Mouse (Mus musculus): ENCODE data around the gene 4930402H24Rik.

Gene 4930402H24Rik

GRCm38 (mm10) chr2:130733444-130733843 is 172.8 kb downstream of the 4930402H24Rik start:
- DNase-seq (ENCODE audit: low read depth, low spot score): peak; percentile 60

DNA sequence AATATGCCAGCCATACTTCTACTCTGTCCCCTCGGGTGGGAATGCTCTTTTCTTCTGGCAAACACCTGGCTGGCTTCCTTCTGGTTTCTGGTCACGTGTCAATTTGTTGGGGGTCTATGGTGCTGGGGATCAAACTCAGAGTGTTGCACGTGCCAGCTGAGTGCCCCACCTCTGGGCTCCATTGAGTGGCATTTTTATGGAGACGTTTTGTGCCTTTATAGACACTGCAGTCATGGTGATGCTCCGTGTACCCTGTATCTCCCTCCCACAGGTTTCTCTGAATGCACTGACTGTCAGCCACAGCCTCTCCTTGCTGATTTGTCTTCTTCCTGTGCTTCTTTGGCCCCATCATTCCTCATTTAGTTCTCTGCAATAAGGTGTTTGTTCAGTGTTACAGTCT is 174.4 kb downstream of the 4930402H24Rik start:
- no peak for DNase-seq (ENCODE audit: low read depth, low spot score)

GRCm38 (mm10) chr2:130730746-130731145 is 175.5 kb downstream of the 4930402H24Rik start:
- no peak for DNase-seq (ENCODE audit: low read depth, low spot score)

GRCm38 (mm10) chr2:130728906-130729585 is 177.2 kb downstream of the 4930402H24Rik start:
- no peak for DNase-seq (ENCODE audit: low read depth, low spot score)

GRCm38 (mm10) chr2:130727752-130728151 is 178.5 kb downstream of the 4930402H24Rik start:
- no peak for DNase-seq (ENCODE audit: low read depth, low spot score)

GRCm38 (mm10) chr2:130724369-130724768 is 181.8 kb downstream of the 4930402H24Rik start:
- DNase-seq (ENCODE audit: low read depth, low spot score): no peak

GRCm38 (mm10) chr2:130717951-130718350 is 188.3 kb downstream of the 4930402H24Rik start:
- DNase-seq (ENCODE audit: low read depth, low spot score): no peak

DNA sequence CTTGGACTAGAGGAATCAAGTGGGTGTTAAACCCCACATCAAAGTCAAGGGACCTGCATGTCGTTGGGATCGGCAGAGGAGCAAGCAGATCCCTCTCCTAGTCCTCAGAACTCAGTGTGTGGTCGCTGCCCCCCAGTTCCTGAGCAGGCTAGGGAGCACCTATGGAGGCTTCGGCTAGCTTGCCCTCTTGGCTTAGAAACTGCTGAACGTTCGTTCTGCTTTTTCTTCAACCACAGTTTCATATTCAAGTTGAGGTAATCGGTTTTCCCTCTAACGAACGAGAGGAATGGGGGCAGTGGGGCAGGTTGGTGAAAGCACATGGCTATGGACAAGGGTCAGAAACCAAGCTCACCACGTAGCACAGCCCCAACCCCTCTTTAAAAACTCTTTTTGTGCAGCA is 199.1 kb downstream of the 4930402H24Rik start:
- DNase-seq (ENCODE audit: low read depth, low spot score): no peak

GRCm38 (mm10) chr2:130706602-130707001 is 199.6 kb downstream of the 4930402H24Rik start:
- DNase-seq (ENCODE audit: low read depth, low spot score): no peak

DNA sequence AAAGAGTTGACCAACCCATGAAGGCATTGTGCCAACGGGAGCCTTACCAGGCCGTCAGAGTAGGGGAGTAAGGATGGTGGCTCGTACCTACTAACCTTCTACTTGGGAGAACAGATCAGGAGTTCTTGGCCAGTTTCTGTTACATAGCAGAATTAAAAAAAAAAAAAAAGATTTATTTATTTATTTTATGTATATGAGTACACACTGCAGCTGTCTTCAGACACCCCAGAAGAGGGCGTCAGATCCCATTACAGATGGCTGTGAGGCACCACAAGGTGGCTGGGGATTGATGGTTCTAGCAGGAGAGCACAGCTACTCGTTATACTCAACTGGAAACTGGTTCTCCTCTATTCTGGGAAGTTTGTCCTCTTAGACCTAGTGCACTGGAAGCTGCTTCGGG is 201.0 kb downstream of the 4930402H24Rik start:
- DNase-seq (ENCODE audit: low read depth, low spot score): no peak

- no peak for DNase-seq (ENCODE audit: low read depth, low spot score)
Measured at GRCm38 (mm10) chr2:130704040-130705001, 201.9 kb downstream of the 4930402H24Rik start.

DNA sequence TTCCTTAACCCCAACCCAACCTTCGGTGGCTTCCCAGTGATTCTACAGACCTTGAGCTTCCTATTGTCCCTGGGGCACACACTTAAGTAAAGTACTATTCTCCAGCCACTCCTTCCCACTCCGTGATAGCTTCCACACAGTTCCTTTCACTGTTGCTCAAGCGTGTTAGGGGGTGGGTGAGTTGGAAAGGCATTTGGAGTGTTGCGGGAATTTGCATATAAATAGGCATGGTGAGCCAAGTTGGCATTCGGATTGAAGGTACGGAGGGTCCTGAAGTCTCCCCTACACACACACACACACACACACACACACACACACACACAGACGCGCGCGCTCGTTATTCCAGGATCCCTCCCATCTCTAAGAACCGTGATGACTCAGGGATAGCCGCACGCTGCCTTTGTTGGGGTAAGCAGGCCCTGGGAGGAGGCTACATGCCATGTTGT is 208.4 kb downstream of the 4930402H24Rik start:
- no peak for DNase-seq (ENCODE audit: low read depth, low spot score)

DNA sequence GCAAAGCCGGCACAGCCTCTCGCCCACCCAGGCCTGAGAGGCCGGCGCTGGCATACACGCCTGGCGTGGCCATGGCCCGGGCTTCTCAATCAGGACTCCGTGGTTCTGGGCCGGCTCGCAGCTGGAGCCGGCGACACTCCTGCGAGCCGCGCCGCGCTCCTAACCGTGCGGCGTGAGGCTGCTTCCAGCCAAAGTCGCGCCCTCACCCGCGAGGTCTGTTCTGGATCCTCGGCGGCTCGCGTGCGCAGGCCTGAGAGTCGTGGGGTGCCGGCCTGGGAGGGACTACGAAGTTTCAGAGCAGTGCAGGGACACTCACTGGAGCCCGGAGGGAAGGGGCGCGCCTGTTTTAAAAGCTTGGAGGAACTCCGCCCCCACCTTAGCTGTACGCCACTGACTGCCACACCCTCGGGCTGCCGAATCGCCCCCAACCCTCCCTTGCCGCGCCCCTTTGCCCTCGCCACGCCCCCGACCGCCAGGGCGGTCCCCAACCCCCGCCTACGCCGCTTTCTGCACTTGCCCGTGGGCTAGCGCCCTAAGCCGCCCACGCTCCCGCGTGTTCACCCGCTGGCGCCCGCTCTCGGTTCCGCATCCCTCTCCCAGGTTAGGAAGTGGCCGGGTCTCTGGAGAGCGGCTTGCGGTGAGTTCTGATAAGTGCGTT is 208.9 kb downstream of the 4930402H24Rik start, which contains the start of gene Slc4a11:
Gene Slc4a11, minus strand, starts transcription at position 367 of the 658 bp plus-strand sequence.
- DNase-seq (ENCODE audit: low read depth, low spot score): peak; percentile 65

- peak; percentile 47 for DNase-seq (ENCODE audit: low read depth, low spot score)
Measured at GRCm38 (mm10) chr2:130696700-130697152, 209.5 kb downstream of the 4930402H24Rik start.

DNA sequence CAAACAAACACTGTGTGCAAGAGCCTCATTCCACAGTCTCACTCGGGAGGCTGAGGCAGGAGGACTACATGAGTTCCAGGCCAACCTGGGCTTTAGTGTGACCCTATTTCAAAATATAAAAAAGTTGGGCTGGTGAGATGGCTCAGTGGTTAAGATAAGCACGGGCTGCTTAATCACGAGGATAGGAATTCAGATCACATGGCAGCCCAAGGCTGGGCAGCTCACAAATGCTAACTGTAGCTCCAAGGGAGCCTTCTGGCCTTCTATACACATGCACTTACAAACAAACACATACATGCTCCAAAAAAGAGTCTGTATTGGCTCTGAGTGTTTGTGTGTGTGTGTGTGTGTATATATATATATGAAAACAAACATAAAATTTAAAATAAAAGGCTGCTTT is 212.6 kb downstream of the 4930402H24Rik start:
- DNase-seq (ENCODE audit: low read depth, low spot score): no peak

DNA sequence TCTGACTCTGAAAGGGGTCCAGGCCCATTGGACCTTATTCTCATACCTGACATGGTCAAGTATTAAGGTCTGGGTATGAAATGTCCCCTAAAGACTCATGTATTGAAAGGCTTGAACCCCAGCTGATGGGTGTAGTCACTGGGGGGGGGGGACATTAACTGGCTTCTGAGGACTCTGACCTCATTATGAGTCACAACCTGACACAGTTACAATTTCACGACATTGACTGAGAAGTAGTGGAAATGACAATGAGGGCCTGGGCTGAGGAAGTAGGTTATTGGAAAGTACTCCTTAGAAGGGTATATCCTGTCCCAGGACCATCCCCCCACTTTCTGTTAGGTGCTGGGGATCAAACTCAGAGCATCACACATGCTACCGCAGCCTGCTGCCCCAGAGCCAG is 217.2 kb downstream of the 4930402H24Rik start:
- DNase-seq (ENCODE audit: low read depth, low spot score): no peak

GRCm38 (mm10) chr2:130685426-130685825 is 220.8 kb downstream of the 4930402H24Rik start:
- no peak for DNase-seq (ENCODE audit: low read depth, low spot score)

- no peak for DNase-seq (ENCODE audit: low read depth, low spot score)
Measured at GRCm38 (mm10) chr2:130681531-130681930, 224.7 kb downstream of the 4930402H24Rik start.

GRCm38 (mm10) chr2:130679899-130680298 is 226.3 kb downstream of the 4930402H24Rik start:
- DNase-seq (ENCODE audit: low read depth, low spot score): no peak

DNA sequence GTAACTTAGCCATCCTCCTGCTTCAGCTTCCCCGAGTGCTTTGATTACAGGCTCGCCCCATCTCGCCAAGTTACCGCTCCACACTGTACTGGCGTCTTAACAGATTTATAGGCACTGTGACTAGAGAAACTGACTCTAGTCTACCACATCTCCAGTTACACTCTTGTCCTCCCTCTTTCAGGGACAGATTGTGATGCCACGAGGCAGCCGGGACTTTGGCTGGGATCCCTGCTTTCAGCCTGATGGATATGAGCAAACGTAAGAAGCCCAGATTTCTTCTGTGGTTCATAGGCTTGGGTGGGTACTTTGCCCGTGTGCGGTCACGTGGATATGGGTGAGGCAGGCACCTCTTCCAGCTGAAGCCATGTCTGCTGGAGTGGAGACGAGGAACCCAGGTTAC is 227.1 kb downstream of the 4930402H24Rik start:
- no peak for DNase-seq (ENCODE audit: low read depth, low spot score)

- no peak for DNase-seq (ENCODE audit: low read depth, low spot score)
Measured at GRCm38 (mm10) chr2:130677211-130677610, 229.0 kb downstream of the 4930402H24Rik start.

DNA sequence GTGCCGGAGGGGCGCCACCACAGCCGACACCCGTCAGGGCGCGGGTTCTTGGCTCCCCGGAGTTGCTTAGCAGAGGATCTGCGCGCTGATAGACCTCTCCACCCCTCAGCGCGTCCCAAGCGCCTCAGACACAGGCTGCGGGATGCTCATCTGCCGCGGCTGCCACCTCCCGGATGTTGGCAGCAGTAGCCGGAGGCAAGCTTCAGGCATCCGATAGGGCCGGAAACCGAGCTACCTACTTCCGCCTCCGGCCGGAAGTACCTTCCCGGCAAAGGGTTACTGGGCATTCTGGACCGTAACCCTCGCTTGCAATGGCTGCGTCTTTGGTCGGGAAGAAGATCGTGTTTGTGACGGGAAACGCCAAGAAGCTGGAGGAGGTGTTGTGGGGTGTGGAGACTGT is 238.6 kb downstream of the 4930402H24Rik start, which contains the start of gene Itpa:
Gene Itpa, plus strand, starts transcription at position 52 of the 400 bp plus-strand sequence.
- DNase-seq (ENCODE audit: low read depth, low spot score): peak; percentile 90

All from CD4-positive helper T cell, adult 2 months (primary cell).